Mouse (Mus musculus): ENCODE data around the gene Ralbp1.
A peak's percentile ranks its signal among the peaks of the same experiment; 100 is the strongest.

GRCm38 (mm10) chr17:65906895-65907401 lies 21.4 kb upstream of the Ralbp1 start:
- no peak for TF ChIP-seq CHD1 (IDR thresholded peaks at IDR 0.05; ENCODE audit: low read depth, low read length)
- TF ChIP-seq TAL1 (IDR thresholded peaks at IDR 0.05; ENCODE audit: low read length): no peak
- no peak for TF ChIP-seq CTCF (IDR thresholded peaks at IDR 0.05 in 2 of 3, conservative IDR thresholded peaks at IDR 0.05 in 1 of 3; ENCODE audit: control insufficient read depth in 1 of 3, insufficient read depth in 1 of 3, low read depth in 2 of 3, low read length in 3 of 3, poor library complexity in 1 of 3, severe bottlenecking in 1 of 3)
- TF ChIP-seq RCOR1 (IDR thresholded peaks at IDR 0.05; ENCODE audit: low read depth, low read length): no peak
- TF ChIP-seq ZMIZ1 (IDR thresholded peaks at IDR 0.05; ENCODE audit: low read depth, low read length): no peak
- no peak for TF ChIP-seq ZC3H11A (IDR thresholded peaks at IDR 0.05; ENCODE audit: low read depth, low read length)
- no peak for TF ChIP-seq SMC3 (IDR thresholded peaks at IDR 0.05; ENCODE audit: low read depth, low read length)
- no peak for TF ChIP-seq EP300 (IDR thresholded peaks at IDR 0.05; ENCODE audit: low read depth in 1 of 2, low read length in 2 of 2)
- no peak for TF ChIP-seq UBTF (IDR thresholded peaks at IDR 0.05; ENCODE audit: borderline replicate concordance, insufficient read depth, low read depth, low read length)
- TF ChIP-seq POLR2A (IDR thresholded peaks at IDR 0.05; ENCODE audit: control insufficient read depth in 1 of 2, insufficient read depth in 1 of 2, low read depth in 1 of 2, low read length in 2 of 2, poor library complexity in 1 of 2): no peak
- peak; percentile 69 for TF ChIP-seq USF1 (IDR thresholded peaks at IDR 0.05; ENCODE audit: low read depth, low read length)
